10 mouse cellular contexts compared by ENCODE assay signal in the genomic region with DNA sequence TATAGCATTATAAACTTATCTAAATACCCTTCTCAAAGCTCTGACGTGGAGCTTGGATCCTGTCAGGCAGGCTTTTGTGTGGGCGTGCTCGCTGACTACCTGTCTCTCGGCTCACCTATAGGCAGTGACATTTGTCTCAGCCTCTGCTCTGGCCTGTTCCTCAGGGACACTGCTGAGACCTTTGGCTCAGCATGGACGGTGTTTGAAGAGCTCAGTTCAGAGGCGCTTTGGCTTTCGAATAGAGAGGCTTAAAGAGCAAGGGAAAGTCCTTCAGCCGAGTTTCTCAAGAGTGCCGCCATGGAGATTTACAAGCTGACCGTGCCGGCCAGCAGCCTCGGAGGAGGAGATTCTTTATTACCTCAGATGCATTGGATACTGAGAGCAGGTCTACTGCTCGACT.
DNase-seq lines count a peak whose midpoint lies in the region; ATAC-seq and TF ChIP-seq lines count a peak whose summit lies in the region.
"Had no signal": no experiment of that assay in that cellular context is flagged by ENCODE, and none has a peak within 500 bp of the region (broad histone marks: within the 10 kb centered on the region; RNA-seq: fewer than 3 reads in every experiment).

No protein-coding gene starts in this region.

- no peak overlapping the region for H3K4me2 ChIP-seq in neural tube, embryonic 15.5 days
- H3K4me2 ChIP-seq in kidney, postnatal 0 days (ENCODE audit: low read length) = peak overlapping the region; percentile 42
- H3K4me2 ChIP-seq: hindbrain, embryonic 13.5 days; midbrain, embryonic 12.5 days had no signal

- TF ChIP-seq CTCF in kidney, postnatal 0 days (IDR thresholded peaks at IDR 0.05; ENCODE audit: low read depth) = no peak

- H3K4me1 ChIP-seq in neural tube, embryonic 15.5 days = peaks cover 4% of the 10 kb centered on the region; the same call in 1 of the 2 replicates
- H3K4me1 ChIP-seq in kidney, postnatal 0 days (replicated peaks; ENCODE audit: insufficient read depth, low read length) = no peaks in the 10 kb centered on the region
- H3K4me1 ChIP-seq: hindbrain, embryonic 13.5 days; midbrain, embryonic 12.5 days had no signal

- no peak overlapping the region for H3K9ac ChIP-seq in neural tube, embryonic 15.5 days (replicated peaks)
- 0 out of 2 replicates have a peak overlapping the region, but pooled peaks have one; percentile 32 for H3K9ac ChIP-seq in kidney, postnatal 0 days (ENCODE audit: low read depth, low read length)
- H3K9ac ChIP-seq: hindbrain, embryonic 13.5 days; midbrain, embryonic 12.5 days had no signal

- peak; percentile 38; the same call in 1 of the 2 replicates for ATAC-seq in neural tube, embryonic 15.5 days (ENCODE audit: low FRiP score)
- no peak for ATAC-seq in kidney, postnatal 0 days (replicated peaks; ENCODE audit: low FRiP score, low read depth)

- peaks cover 29% of the 10 kb centered on the region for H3K36me3 ChIP-seq in neural tube, embryonic 15.5 days
- H3K36me3 ChIP-seq in kidney, postnatal 0 days (ENCODE audit: insufficient read depth, low read length) = 0 out of 2 replicates have a peak, but pooled peaks cover 4% of the 10 kb centered on the region

- WGBS in neural tube, embryonic 15.5 days = 32% methylated on average over 13 of the region's 13 CpGs
- WGBS in kidney, postnatal 0 days = 18% methylated on average over 13 of the region's 13 CpGs

- H3K27ac ChIP-seq in neural tube, embryonic 15.5 days (replicated peaks) = no peak overlapping the region; the same call in 1 of the 2 replicates
- peak overlapping the region; percentile 50; the same call in 1 of the 2 replicates for H3K27ac ChIP-seq in kidney, postnatal 0 days
- H3K27ac ChIP-seq: hindbrain, embryonic 13.5 days; midbrain, embryonic 12.5 days had no signal

- no peaks in the 10 kb centered on the region for H3K27me3 ChIP-seq in neural tube, embryonic 15.5 days (replicated peaks)
- H3K27me3 ChIP-seq in kidney, postnatal 0 days (ENCODE audit: insufficient read depth, low read length) = no peaks in the 10 kb centered on the region
- H3K27me3 ChIP-seq: hindbrain, embryonic 13.5 days; midbrain, embryonic 12.5 days had no signal

- no peak overlapping the region for H3K4me3 ChIP-seq in neural tube, embryonic 15.5 days (replicated peaks)
- no peak overlapping the region for H3K4me3 ChIP-seq in kidney, postnatal 0 days (replicated peaks; ENCODE audit: low read depth, low read length)
- H3K4me3 ChIP-seq: hindbrain, embryonic 13.5 days; midbrain, embryonic 12.5 days had no signal

- H3K9me3 ChIP-seq in neural tube, embryonic 15.5 days (replicated peaks) = no peaks in the 10 kb centered on the region
- no peaks in the 10 kb centered on the region for H3K9me3 ChIP-seq in kidney, postnatal 0 days (replicated peaks; ENCODE audit: low read length)
- H3K9me3 ChIP-seq: hindbrain, embryonic 13.5 days; midbrain, embryonic 12.5 days had no signal

- peak; percentile 37 for DNase-seq in gastrocnemius, postnatal 25 days
- no peak for DNase-seq in gastrocnemius, adult 8-10 months (ENCODE audit: low spot score in 2 of 2)
- no peak for DNase-seq in neural tube, embryonic 10.5 days (ENCODE audit: extremely low spot score, low spot score)
- DNase-seq in kidney, postnatal 0 days (ENCODE audit: low spot score) = peak; percentile 76
- peak; percentile 36 to 44 for DNase-seq in urinary bladder, postnatal 36 days (ENCODE audit: low spot score in 2 of 2)
- no peak for DNase-seq in right cerebral cortex, postnatal 25 days
- no peak for DNase-seq in spleen, adult 18-20 months

Comparison
In these comparisons a context has a peak if more than half of its experiments do, and no peak if none do; other contexts are left out.
1. DNase-seq: peak in gastrocnemius, postnatal 25 days (single experiment), kidney, postnatal 0 days (single experiment) and urinary bladder, postnatal 36 days (2 of 2); none in gastrocnemius, adult 8-10 months (0 of 2), neural tube, embryonic 10.5 days (single experiment), right cerebral cortex, postnatal 25 days (single experiment) and spleen, adult 18-20 months (0 of 2).